ENCODE assay signal across 8 mouse cellular contexts in the genomic region with DNA sequence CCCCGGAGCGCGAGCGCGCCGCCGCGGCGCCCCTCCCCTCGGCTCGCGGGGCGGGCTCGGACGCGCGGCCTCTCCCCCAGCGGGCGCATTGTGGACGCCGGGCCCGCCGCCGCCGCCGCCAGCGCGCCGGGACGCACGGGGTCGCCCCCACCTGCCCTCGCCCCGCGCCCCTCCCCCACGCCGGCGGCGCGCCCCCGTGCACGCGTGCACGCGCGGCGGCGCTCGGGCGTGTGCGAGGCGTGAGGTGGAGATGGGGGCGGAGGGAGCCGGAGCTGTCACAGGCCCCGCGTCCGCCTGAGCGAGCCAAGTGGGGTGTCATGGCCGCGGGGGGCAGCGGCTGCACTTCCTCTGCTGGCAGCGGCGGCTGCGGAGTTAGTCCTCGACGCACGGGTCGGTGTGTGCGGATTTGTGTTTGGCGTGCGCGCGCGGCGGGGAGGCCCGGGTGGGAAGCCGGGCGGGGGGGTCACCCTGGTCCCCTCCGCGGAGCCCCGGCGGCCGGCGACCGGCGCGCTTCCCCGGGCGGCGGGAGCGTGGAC. TPM values are rescaled to one million over a fixed set of nuclear protein-coding genes. Genes with fewer than 3 reads are reported as not detected.
DNase-seq lines count a peak whose midpoint lies in the region; ATAC-seq lines count a peak whose summit lies in the region.

No protein-coding gene starts in this region.

- H3K36me3 ChIP-seq in heart, embryonic 14.5 days (ENCODE audit: control insufficient read depth, insufficient read depth, low read length): no peaks in the 10 kb centered on the region
- no peaks in the 10 kb centered on the region for H3K36me3 ChIP-seq in liver, embryonic 12.5 days
- H3K36me3 ChIP-seq in stomach, embryonic 16.5 days (ENCODE audit: control insufficient read depth, insufficient read depth, low read length): no peaks in the 10 kb centered on the region

- ATAC-seq in erythroblast, adult 5-6 weeks (replicated peaks; ENCODE audit: low FRiP score, poor library complexity, severe bottlenecking): peak; percentile 54
- ATAC-seq in heart, embryonic 14.5 days (ENCODE audit: insufficient number of reproducible peaks, insufficient read depth, low FRiP score, low read depth): peak; percentile 78
- ATAC-seq in liver, embryonic 12.5 days: peak; percentile 79
- ATAC-seq in stomach, embryonic 16.5 days (ENCODE audit: insufficient read depth, low FRiP score): peak; percentile 83

- peak overlapping the region; percentile 89 to 94 for H3K4me3 ChIP-seq in heart, embryonic 14.5 days (ENCODE audit: control insufficient read depth in 1 of 2, insufficient read depth in 1 of 2, low read depth in 1 of 2, low read length in 2 of 2)
- peak overlapping the region; percentile 97 for H3K4me3 ChIP-seq in liver, embryonic 12.5 days
- H3K4me3 ChIP-seq in stomach, embryonic 16.5 days (replicated peaks; ENCODE audit: low read length): peak overlapping the region; percentile 72

- 1% methylated on average over 36 of the region's 91 CpGs for WGBS in heart, embryonic 14.5 days
- 2% methylated on average over 61 of the region's 91 CpGs for WGBS in liver, embryonic 12.5 days (ENCODE audit: insufficient replicate concordance)
- under 1% methylated on average over 52 of the region's 91 CpGs for WGBS in stomach, embryonic 16.5 days

- H3K9me3 ChIP-seq in heart, embryonic 14.5 days (ENCODE audit: control insufficient read depth, low read length): no peaks in the 10 kb centered on the region
- no peaks in the 10 kb centered on the region for H3K9me3 ChIP-seq in liver, embryonic 12.5 days (replicated peaks)
- no peaks in the 10 kb centered on the region for H3K9me3 ChIP-seq in stomach, embryonic 16.5 days (replicated peaks; ENCODE audit: control insufficient read depth, low read length)

- DNase-seq in CD4-positive, CD25-positive, alpha-beta regulatory T cell, adult 2 months (ENCODE audit: low read depth, low spot score): peak; percentile 89
- peak; percentile 78 for DNase-seq in brain, adult 2 months (ENCODE audit: low read depth, low spot score)
- peak; percentile 86 for DNase-seq in kidney, postnatal 10 days
- peak; percentile 86 for DNase-seq in naive thymus-derived CD4-positive, alpha-beta T cell, adult 2 months (ENCODE audit: low read depth)

- H3K4me1 ChIP-seq in heart, embryonic 14.5 days (ENCODE audit: control insufficient read depth in 2 of 2, insufficient read depth in 2 of 2, low read length in 2 of 2): peaks cover 2 to 27% of the 10 kb centered on the region in 2 experiments; a peak in 3 of 4 replicates
- H3K4me1 ChIP-seq in liver, embryonic 12.5 days: peaks cover 34% of the 10 kb centered on the region
- peaks cover 11% of the 10 kb centered on the region for H3K4me1 ChIP-seq in stomach, embryonic 16.5 days (ENCODE audit: control insufficient read depth, insufficient read depth, low read length)

- H3K4me2 ChIP-seq in heart, embryonic 14.5 days (ENCODE audit: low read length): peak overlapping the region; percentile 88
- H3K4me2 ChIP-seq in liver, embryonic 12.5 days: peak overlapping the region; percentile 96
- H3K4me2 ChIP-seq in stomach, embryonic 16.5 days (ENCODE audit: low read depth, low read length): peak overlapping the region; percentile 67

- H3K9ac ChIP-seq in heart, embryonic 14.5 days (ENCODE audit: low read length): peak overlapping the region; percentile 97
- H3K9ac ChIP-seq in liver, embryonic 12.5 days: peak overlapping the region; percentile 99
- peak overlapping the region; percentile 81 for H3K9ac ChIP-seq in stomach, embryonic 16.5 days (ENCODE audit: low read length)

- H3K27ac ChIP-seq in heart, embryonic 14.5 days (replicated peaks in 1 of 2; ENCODE audit: control insufficient read depth in 1 of 2, insufficient read depth in 1 of 2, low read depth in 2 of 2, low read length in 2 of 2): peak overlapping the region; percentile 73 to 98
- peak overlapping the region; percentile 99 for H3K27ac ChIP-seq in liver, embryonic 12.5 days
- H3K27ac ChIP-seq in stomach, embryonic 16.5 days (ENCODE audit: low read length): peak overlapping the region; percentile 99

- no peaks in the 10 kb centered on the region for H3K27me3 ChIP-seq in heart, embryonic 14.5 days (ENCODE audit: control insufficient read depth, insufficient read depth, low read length)
- H3K27me3 ChIP-seq in liver, embryonic 12.5 days (replicated peaks): 0 out of 2 replicates have a peak, but pooled peaks cover 5% of the 10 kb centered on the region
- H3K27me3 ChIP-seq in stomach, embryonic 16.5 days (ENCODE audit: control insufficient read depth, insufficient read depth, low read length): no peaks in the 10 kb centered on the region

RNA-seq across cellular contexts. Expression of a gene that starts 0.5 kb away (rescaled TPM):
- 57.1 and 63.6 TPM in 2 replicates for total RNA-seq in erythroblast, adult 5-6 weeks (2015; ENCODE audit: low replicate concordance)
- total RNA-seq in erythroblast, adult 5-6 weeks (2017; ENCODE audit: low replicate concordance): 136 and 155 TPM in 2 replicates
- polyA plus RNA-seq in heart, embryonic 14.5 days (2014; fragmentation: Nextera tagmentation; extraction: Ambion mirVana): 10.9 and 12.6 TPM in 2 replicates
- 7.9 and 9.3 TPM in 2 replicates for polyA plus RNA-seq in liver, embryonic 12.5 days (2016; fragmentation: Nextera tagmentation; extraction: Ambion mirVana)
- polyA plus RNA-seq in stomach, embryonic 16.5 days (2015; fragmentation: Nextera tagmentation; extraction: Ambion mirVana): 17.3 and 17.6 TPM in 2 replicates

Comparison
In these comparisons a context has a peak if more than half of its experiments do, and no peak if none do; other contexts are left out.
1. Peak in every context shown above with its lines: DNase-seq, ATAC-seq, H3K4me3 ChIP-seq and H3K27ac ChIP-seq.